Mouse (Mus musculus) forebrain, embryonic 15.5 days (tissue): ENCODE data around the gene Dgke. TPM values are rescaled to one million over a fixed set of nuclear protein-coding genes. Genes with fewer than 3 reads are reported as not detected.
"Not testable (repeated sequence)": the region's sequence is repeated elsewhere in the genome, so short reads cannot be mapped to it uniquely, and the experiment has no call there.

Experiments used
- ATAC-seq: fragments of 200-750 bp; cut with Nextera tagmentation; replicated peaks from 2 replicates; pipeline ENCODE4 v1.8.0; 2017; ENCODE audit warnings: mild to moderate bottlenecking, moderate TSS enrichment, moderate library complexity
- H3K27ac ChIP-seq: fragments of 300-500 bp; sonication (generic); replicated peaks from 2 replicates; pipeline ENCODE4 v1.5.1; 2015; ENCODE audit warnings: mild to moderate bottlenecking, inconsistent platforms
- H3K27me3 ChIP-seq: fragments of 300-500 bp; sonication (generic); 2 replicates; pipeline ENCODE4 v1.6.1; 2015; ENCODE audit warnings: inconsistent platforms
- H3K36me3 ChIP-seq: fragments of 300-500 bp; sonication (generic); 2 replicates; pipeline ENCODE4 v1.6.1; 2015; ENCODE audit warnings: mild to moderate bottlenecking, inconsistent platforms
- H3K4me1 ChIP-seq: fragments of 300-500 bp; sonication (generic); 2 replicates; pipeline ENCODE4 v1.6.1; 2015; ENCODE audit warnings: inconsistent platforms
- H3K4me2 ChIP-seq: fragments of 300-500 bp; sonication (generic); replicated peaks from 2 replicates; pipeline ENCODE4 v1.6.1; 2015; ENCODE audit warnings: mild to moderate bottlenecking, inconsistent platforms
- H3K4me3 ChIP-seq: fragments of 300-500 bp; sonication (generic); 2 replicates; pipeline ENCODE4 v1.5.1; 2015; ENCODE audit warnings: mild to moderate bottlenecking, inconsistent platforms
- H3K9ac ChIP-seq: fragments of 300-500 bp; sonication (generic); replicated peaks from 2 replicates; pipeline ENCODE4 v1.6.1; 2015; ENCODE audit warnings: mild to moderate bottlenecking, inconsistent platforms
- H3K9me3 ChIP-seq: fragments of 300-500 bp; sonication (generic); 2 replicates; pipeline ENCODE4 v1.6.1; 2016; ENCODE audit warnings: inconsistent platforms
- WGBS: fragments of 180-500 bp; shearing (Covaris S2); methylation state at CpG from one replicate; pipeline ENCODE4 v1.1.7; 2015; ENCODE audit warnings: mixed read lengths; 5-methylcytosine and 5-hydroxymethylcytosine counted together
- polyA plus RNA-seq: library from polyadenylated mRNA; unstranded; fragments of >200 nt; fragmentation: Nextera tagmentation; extraction: Ambion mirVana; gene quantifications from 2 replicates; pipeline ENCODE4 v1.2.1, GENCODE M21; 2015

The Dgke gene
- polyA plus RNA-seq, 1 experiment from 2014 or later, result 16.8 TPM

DNA sequence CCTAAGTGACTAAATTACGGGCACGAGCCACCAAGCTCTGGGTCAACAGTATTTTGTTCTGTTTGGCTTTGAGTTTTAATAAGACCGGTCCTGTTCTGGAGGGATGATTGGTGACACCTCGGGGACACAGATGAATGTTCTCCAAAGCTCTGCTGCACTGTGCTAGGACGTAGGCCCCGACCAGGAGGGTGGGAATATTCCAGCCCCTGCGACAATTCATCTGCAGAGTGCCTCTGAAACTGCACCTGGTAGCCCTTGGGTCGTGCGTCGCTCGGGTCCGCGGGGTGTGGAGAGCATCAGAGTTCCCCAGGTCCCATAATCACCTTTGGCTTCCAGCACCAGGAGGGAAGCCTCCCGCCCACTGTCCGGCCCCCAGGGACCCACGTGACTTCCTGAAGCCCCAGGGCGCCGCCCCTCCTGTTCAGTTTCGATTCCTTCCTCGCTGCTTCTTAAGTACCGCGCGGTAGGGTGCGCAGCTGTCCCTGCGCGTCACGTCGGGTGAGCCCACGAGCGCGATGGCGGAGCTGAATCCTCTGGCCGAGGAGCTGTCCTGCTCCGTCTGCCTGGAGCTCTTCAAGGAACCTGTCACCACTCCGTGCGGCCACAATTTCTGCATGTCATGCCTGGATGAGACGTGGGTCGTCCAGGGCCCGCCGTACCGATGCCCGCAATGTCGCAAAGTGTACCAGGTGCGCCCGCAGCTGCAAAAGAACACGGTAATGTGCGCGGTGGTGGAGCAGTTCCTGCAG lies 67.5 kb downstream of the Dgke start, which contains the start of gene Trim25:
Gene Trim25, plus strand, starts transcription at position 403 of the 749 bp plus-strand sequence.
- Histone ChIP-seq H3K9ac (peak within 1 kb of the TSS; percentile 26), H3K9me3 (no peaks in the 10 kb centered on the region), H3K27me3 (peaks cover 18% of the 10 kb centered on the region), H3K4me3 (peak within 1 kb of the TSS; percentile 41), H3K27ac (no peak within 1 kb of the TSS), H3K36me3 (no peaks in the 10 kb centered on the region), H3K4me2 (peak within 1 kb of the TSS; percentile 50), H3K4me1 (peaks cover 8% of the 10 kb centered on the region; the same call in 1 of the 2 replicates)
- 2% methylated on average over 48 of the region's 48 CpGs for WGBS
- ATAC-seq, result peak; percentile 69

DNA sequence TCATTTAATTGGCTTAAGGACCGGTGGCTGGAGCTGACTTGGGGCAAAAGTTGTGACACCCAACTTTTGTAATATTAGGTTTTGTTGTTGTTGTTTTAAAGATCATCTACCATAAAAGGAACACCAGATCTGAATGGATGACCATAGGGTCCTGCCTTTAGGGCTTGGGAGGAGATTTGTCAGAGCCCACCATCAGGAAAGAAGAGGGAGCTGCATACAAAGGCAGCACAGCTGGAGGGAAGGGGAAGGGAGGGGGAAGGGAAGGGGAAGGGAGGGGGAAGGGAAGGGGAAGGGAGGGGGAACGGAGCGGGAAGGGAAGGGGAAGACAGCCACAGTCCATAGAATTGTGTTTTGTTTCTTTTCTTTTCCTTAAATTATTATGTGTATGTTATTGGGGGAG lies 68.2 kb downstream of the Dgke start:
- Histone ChIP-seq H3K4me1 (peaks cover 8% of the 10 kb centered on the region; the same call in 1 of the 2 replicates), H3K36me3 (no peaks in the 10 kb centered on the region), H3K4me3 (no peak overlapping the region), H3K4me2 (no peak overlapping the region), H3K27me3 (peaks cover 18% of the 10 kb centered on the region), H3K9me3 (no peaks in the 10 kb centered on the region), H3K9ac (no peak overlapping the region), H3K27ac (no peak overlapping the region)
- WGBS, result 10% methylated on average over 3 of the region's 3 CpGs
- ATAC-seq, result no peak

DNA sequence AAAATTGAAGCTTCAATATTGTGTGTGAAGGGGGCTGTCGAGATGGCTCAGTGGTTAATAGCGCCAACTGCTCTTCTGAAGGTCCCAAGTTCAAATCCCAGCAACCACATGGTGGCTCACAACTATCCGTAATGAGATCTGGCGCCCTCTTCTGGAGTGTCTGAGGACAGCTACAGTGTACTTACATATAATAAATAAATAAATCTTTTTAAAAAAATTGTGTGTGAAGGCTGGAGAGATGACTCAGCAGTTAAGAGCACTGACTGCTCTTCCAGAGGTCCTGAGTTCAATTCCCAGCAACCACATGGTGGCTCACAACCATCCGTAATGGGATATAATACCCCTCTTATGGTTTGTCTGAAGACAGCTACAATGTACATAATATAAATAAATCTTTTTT lies 69.3 kb downstream of the Dgke start:
- H3K36me3 ChIP-seq, H3K4me3 ChIP-seq, H3K9me3 ChIP-seq, H3K4me2 ChIP-seq, ATAC-seq, H3K4me1 ChIP-seq, H3K27ac ChIP-seq, H3K9ac ChIP-seq: not testable (repeated sequence)
- peaks cover 18% of the 10 kb centered on the region for H3K27me3 ChIP-seq
- 87% methylated on average over 5 of the region's 5 CpGs for WGBS

DNA sequence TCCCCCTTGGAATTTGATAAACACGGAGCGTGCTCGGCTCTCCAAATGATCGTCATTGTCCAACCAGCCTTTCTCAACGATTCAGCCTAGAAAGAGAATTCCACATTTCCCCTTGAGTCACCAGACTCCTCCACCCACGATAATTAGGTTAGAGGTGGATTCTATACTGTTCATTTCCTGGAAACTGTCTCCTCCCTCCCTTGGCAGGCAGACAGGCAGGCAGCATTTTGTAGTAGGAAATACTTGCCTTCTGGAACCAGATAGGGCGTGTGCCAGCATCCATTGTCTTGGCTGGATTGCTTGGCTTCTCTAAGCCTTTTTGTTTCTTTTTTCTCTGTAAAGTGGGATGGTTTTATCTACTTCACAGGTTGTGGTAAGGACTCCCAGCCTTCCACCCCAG lies 70.2 kb downstream of the Dgke start:
- no peak overlapping the region for H3K9ac ChIP-seq
- ATAC-seq, result no peak
- H3K36me3 ChIP-seq, result no peaks in the 10 kb centered on the region
- no peaks in the 10 kb centered on the region for H3K9me3 ChIP-seq
- peaks cover 8% of the 10 kb centered on the region; the same call in 1 of the 2 replicates for H3K4me1 ChIP-seq
- no peak overlapping the region for H3K4me3 ChIP-seq
- H3K27me3 ChIP-seq, result peaks cover 18% of the 10 kb centered on the region
- 73% methylated on average over 7 of the region's 7 CpGs for WGBS
- no peak overlapping the region for H3K4me2 ChIP-seq
- H3K27ac ChIP-seq, result no peak overlapping the region

DNA sequence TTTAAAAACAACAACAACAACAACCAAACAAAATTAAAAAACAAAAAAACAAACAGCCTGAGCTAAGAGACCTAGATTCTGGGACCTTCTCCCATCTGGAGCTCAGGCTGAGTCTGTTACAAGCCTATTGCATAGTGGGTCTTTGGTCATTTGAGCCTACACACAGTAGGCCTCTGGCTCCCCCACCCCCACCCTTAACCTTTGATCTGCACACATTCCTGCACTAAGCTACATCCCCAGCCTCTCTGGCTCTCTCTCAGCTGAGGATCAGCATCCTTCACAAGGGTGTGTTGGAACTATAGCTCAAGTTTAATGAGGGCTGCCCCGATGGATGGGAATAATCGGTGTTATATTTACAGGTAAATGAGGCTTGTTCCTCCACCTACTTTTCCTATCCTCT lies 71.0 kb downstream of the Dgke start:
- Histone ChIP-seq H3K36me3 (peaks cover 7% of the 10 kb centered on the region), H3K27ac (no peak overlapping the region), H3K4me3 (no peak overlapping the region), H3K4me1 (peaks cover 8% of the 10 kb centered on the region; the same call in 1 of the 2 replicates), H3K9me3 (no peaks in the 10 kb centered on the region), H3K9ac (no peak overlapping the region), H3K4me2 (no peak overlapping the region), H3K27me3 (peaks cover 18% of the 10 kb centered on the region)
- 97% methylated on average over 2 of the region's 2 CpGs for WGBS
- no peak for ATAC-seq

DNA sequence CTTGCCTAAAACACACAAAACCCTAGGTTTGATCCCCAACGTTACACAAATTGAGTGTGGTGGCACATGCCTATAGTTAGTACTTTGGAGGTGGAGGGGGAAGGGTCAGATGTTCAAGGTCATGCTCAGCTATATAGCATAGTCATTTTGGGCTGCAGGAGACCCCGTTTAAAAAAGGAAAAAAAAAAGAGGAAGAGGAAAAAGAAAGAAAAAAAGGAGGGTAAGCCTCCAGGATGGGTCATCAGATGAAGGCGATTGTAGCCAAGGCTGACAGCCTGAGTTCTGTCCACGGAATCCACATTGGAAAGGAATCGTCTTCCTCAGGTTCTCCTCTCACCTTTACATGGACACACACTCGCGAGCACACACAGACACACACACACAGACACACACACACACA lies 72.2 kb downstream of the Dgke start:
- ATAC-seq, result no peak
- no peak overlapping the region for H3K4me2 ChIP-seq
- peaks cover 8% of the 10 kb centered on the region for H3K27me3 ChIP-seq
- H3K4me3 ChIP-seq, result no peak overlapping the region
- no peak overlapping the region for H3K9ac ChIP-seq
- 90% methylated on average over 7 of the region's 7 CpGs for WGBS
- no peaks in the 10 kb centered on the region for H3K9me3 ChIP-seq
- H3K27ac ChIP-seq, result no peak overlapping the region
- peaks cover 9% of the 10 kb centered on the region for H3K36me3 ChIP-seq
- H3K4me1 ChIP-seq, result peaks cover 6% of the 10 kb centered on the region; the same call in 1 of the 2 replicates

DNA sequence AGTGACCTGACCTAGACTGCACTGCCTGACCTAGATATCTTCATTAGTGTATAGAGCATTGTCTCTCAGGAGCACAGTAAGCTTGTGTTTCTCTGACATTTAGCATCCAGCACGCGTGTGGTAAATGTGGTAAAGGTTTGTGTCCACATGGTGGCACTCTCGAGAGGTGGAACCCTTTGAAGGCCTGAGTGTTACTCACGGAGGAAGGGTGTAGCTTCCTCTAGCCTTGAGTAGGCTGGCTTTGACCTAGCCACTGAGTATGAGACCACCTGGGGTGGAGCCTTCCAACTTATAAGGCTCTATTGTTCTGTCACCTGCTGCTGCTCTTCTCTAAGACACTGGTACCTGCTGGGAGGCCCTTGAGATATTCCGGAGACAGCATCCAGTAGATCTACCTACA lies 73.0 kb downstream of the Dgke start:
- no peak overlapping the region for H3K4me2 ChIP-seq
- H3K36me3 ChIP-seq, result peaks cover 9% of the 10 kb centered on the region
- H3K4me1 ChIP-seq, result no peaks in the 10 kb centered on the region
- no peaks in the 10 kb centered on the region for H3K9me3 ChIP-seq
- no peak for ATAC-seq
- H3K4me3 ChIP-seq, result no peak overlapping the region
- no peaks in the 10 kb centered on the region for H3K27me3 ChIP-seq
- 20% methylated on average over 5 of the region's 5 CpGs for WGBS
- H3K27ac ChIP-seq, result no peak overlapping the region
- H3K9ac ChIP-seq, result no peak overlapping the region

DNA sequence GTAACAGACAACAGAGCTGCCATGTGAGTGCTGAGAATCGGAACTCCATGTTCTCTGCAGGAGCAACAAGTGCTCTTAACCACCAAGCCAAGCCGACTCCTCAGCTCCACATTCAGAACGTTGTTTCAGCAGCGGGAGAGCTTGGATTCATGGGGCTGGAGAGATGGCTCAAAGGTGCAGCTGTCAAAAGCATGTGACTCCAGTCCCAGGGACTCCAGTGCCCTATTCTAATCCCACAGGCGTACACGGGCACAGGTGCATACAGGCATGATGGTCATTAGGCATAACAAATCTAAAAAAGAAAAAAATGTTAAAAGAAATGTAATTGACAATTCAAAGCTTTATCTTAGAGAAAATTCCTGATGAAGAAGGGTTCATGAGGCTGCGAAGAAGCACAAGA lies 73.5 kb downstream of the Dgke start:
- ATAC-seq, result no peak
- H3K4me2 ChIP-seq, result no peak overlapping the region
- WGBS, result 54% methylated on average over 7 of the region's 7 CpGs
- H3K36me3 ChIP-seq, result peaks cover 9% of the 10 kb centered on the region
- H3K9me3 ChIP-seq, result no peaks in the 10 kb centered on the region
- H3K4me1 ChIP-seq, result no peaks in the 10 kb centered on the region
- H3K9ac ChIP-seq, result no peak overlapping the region
- no peaks in the 10 kb centered on the region for H3K27me3 ChIP-seq
- H3K4me3 ChIP-seq, result no peak overlapping the region
- H3K27ac ChIP-seq, result no peak overlapping the region

DNA sequence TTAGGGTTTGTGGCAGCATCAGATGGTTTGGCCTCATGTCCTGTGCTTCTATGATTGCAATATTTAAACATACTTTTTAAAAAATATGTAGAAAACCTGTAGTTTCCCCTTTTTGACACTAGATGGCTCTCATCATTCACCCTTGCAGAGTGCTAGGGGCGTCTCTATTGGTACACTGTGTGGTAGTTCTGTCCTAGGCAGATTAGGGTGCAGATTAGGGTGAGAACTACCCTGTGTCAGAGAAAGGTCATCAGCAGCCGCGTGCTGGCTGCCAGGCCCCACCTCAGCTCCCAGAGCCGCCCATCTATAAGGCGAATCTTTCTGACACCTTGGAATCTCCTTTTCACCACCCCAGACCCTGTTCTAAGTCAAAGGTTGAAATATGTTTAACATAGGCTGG lies 77.1 kb downstream of the Dgke start:
- H3K27me3 ChIP-seq, result no peaks in the 10 kb centered on the region
- H3K4me3 ChIP-seq, result no peak overlapping the region
- H3K36me3 ChIP-seq, result peaks cover 34% of the 10 kb centered on the region
- no peak overlapping the region for H3K9ac ChIP-seq
- no peak for ATAC-seq
- H3K27ac ChIP-seq, result no peak overlapping the region
- no peaks in the 10 kb centered on the region for H3K9me3 ChIP-seq
- no peak overlapping the region for H3K4me2 ChIP-seq
- WGBS, result 79% methylated on average over 5 of the region's 5 CpGs
- H3K4me1 ChIP-seq, result no peaks in the 10 kb centered on the region

DNA sequence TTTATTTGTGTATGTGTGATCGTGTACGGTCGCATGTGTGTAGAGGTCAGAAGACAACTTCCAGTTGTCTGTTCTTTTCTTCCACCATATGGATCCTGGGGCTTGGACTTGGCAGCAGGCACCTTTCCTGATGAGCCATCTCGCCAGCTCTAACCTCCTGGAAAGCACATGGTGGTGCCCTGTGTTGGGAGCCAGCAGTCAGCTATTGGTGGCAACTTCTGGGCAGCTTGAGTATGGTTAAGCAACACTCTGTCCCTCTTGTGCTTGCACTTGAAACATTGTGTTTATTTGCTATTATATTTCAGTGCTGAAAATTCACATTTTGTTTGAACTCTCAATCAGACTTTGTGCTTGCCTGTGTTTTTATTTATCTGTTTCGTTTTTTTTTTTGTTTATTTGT lies 77.7 kb downstream of the Dgke start:
- WGBS, result 78% methylated on average over 5 of the region's 5 CpGs
- no peak overlapping the region for H3K27ac ChIP-seq
- H3K4me2 ChIP-seq, result no peak overlapping the region
- H3K9ac ChIP-seq, result no peak overlapping the region
- no peak for ATAC-seq
- H3K27me3 ChIP-seq, result no peaks in the 10 kb centered on the region
- H3K4me1 ChIP-seq, result no peaks in the 10 kb centered on the region
- no peaks in the 10 kb centered on the region for H3K9me3 ChIP-seq
- H3K36me3 ChIP-seq, result peaks cover 37% of the 10 kb centered on the region
- no peak overlapping the region for H3K4me3 ChIP-seq

DNA sequence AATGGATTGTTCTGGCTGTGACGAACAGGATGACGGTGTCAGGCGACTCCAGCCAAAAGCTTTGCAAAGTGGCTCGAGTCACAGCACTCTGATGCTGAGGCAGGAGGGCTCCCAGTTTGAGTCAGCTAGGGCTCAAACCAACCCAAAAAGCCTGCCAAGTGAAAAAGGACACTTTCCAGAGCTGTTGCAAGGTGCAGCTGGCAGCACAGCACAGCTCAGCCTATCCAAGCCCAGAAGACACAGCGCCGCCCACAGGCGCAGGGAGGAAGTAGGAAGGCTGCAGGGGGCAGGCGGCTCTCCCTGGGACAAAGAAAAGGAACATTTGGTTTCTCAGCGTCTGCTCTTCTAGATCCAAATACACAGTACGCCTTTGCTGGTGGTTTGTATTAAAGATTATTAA lies 80.0 kb downstream of the Dgke start:
- no peak overlapping the region for H3K4me3 ChIP-seq
- no peaks in the 10 kb centered on the region for H3K9me3 ChIP-seq
- H3K4me2 ChIP-seq, result no peak overlapping the region
- H3K36me3 ChIP-seq, result peaks cover 57% of the 10 kb centered on the region
- H3K9ac ChIP-seq, result no peak overlapping the region
- ATAC-seq, result no peak
- 85% methylated on average over 10 of the region's 10 CpGs for WGBS
- no peaks in the 10 kb centered on the region for H3K27me3 ChIP-seq
- no peak overlapping the region for H3K27ac ChIP-seq
- no peaks in the 10 kb centered on the region for H3K4me1 ChIP-seq
